Mouse (Mus musculus) gastrocnemius, postnatal 14 days (tissue): ENCODE results near the gene Uqcrfs1. TPM values are rescaled to one million over a fixed set of nuclear protein-coding genes. Genes with fewer than 3 reads are reported as not detected.

Experiments
- DNase-seq: peaks from one replicate; pipeline ENCODE4 v3.0.0; 2021; ENCODE audit warnings: mixed read lengths
- intact Hi-C: fragments of 180-260 bp; cut with DNase I; formaldehyde crosslinking; loops from one replicate; pipeline ENCODE4 v1.15.1; 2025; ENCODE audit warnings: low total_unique reads
- long read RNA-seq, 2 experiments: library from polyadenylated mRNA; stranded (forward); transcript quantifications; one replicate each; pipeline ENCODE4 v2.0.0; 2021
- total RNA-seq, 2 experiments: library from RNA; stranded (reverse); gene quantifications; 2 replicates each; pipeline ENCODE4 v1.2.3; 2021

Uqcrfs1 gene
- total RNA-seq = 100 to 1,000 TPM; 452 to 559 TPM
- long read RNA-seq, experiment 1, transcript Uqcrfs1-201 (2 exons, 1,363 nt) = major isoform, 1,218 of 1,238 reads
- long read RNA-seq, experiment 1, partial matches to known transcripts = 0 of 1,238 reads
- long read RNA-seq, experiment 1, other reads (novel, unspliced or antisense) = 20 of 1,238 reads
- long read RNA-seq, experiment 2, transcript Uqcrfs1-201 (2 exons, 1,363 nt) = major isoform, 1,205 of 1,227 reads
- long read RNA-seq, experiment 2, partial matches to known transcripts = 0 of 1,227 reads
- long read RNA-seq, experiment 2, other reads (novel, unspliced or antisense) = 22 of 1,227 reads

DNA sequence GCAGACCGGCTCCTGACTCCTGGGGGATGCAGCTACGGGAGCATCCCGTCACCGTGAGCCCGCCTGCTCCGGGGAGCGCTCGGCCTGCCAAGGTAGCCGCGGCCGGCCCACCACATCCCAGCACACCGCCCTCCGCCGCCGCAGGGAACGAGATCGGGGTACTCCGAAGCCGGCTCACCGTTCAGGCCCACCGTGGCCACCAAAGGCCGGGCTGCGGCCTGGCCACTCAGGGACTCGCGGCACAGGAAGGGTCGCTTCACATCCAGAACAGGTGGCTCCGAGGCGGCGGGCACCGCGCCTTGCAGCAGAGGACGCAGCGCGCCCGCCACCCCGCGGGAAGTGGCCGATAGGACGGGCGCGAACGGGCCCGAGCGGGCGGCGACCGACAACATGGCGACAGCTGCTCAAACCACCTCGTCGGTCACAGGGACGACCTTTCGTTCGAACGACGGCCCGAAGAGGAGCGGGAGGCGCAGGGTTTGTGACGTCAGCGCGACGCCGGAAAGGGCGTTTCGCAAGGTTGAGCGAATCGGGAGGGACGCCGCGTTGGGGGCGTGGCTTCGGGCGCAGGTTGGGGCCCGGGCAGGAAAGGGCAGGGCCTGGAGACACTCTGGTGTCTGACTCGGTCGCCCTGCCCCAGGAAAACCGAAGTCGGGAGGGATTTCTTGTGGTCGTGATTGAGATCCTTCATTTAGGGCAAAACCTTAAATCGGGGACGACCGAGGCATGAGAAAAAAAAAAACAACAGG, at the start of gene Uqcrfs1:
Gene Uqcrfs1 (minus strand): TSS at position 507 of the 749 bp plus-strand sequence.
- intact Hi-C loops = no loop called here
- peak; percentile 99 for DNase-seq

DNA sequence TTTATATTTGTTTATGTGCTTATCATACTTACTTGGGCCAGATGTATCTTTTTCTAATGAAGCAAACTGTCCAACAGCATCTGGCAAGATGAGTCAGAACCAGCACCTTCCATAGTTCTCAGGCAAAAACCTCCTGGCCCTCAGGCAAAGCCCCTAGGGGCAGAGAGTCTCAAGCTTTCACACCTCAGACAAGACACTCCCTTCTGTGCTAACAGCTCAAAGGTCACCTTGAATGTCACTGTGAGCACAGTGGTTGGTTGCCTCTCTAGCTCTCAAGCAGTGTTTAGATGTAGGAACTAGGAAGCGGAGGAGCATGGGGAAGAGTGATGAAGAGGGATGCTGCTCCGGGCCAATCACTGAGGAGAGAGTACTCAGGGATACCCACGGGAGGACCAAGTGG, 40.6 kb upstream of the Uqcrfs1 start:
- DNase-seq = no peak
- intact Hi-C loops = no loop called here

- intact Hi-C loops = no loop called here
- no peak for DNase-seq
Observed at GRCm38 (mm10) chr13:30582541-30582940, 37.4 kb upstream of the Uqcrfs1 start.

DNA sequence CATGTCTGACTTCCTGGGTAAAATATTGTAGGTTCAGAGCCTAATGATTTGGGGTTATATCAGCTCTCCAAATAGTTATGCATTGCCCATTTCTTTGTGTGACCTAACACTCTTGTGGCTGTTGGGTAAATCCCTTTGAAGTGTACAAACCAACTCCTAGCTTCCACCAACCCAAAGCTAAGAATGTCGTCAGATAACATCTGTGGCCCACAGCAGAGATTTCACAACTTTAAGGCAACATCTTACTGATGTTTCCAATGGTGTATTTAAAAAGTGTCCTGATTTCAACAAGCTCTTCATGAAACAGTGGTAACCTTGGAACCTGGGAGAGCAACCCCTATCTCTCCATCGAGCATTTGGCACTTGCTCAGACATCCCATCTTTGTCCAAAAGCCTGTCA, 33.6 kb upstream of the Uqcrfs1 start:
- DNase-seq = no peak
- intact Hi-C loops = no loop called here

- no peak for DNase-seq
- intact Hi-C loops = no loop called here
Observed at GRCm38 (mm10) chr13:30576819-30577218, 31.7 kb upstream of the Uqcrfs1 start.

DNA sequence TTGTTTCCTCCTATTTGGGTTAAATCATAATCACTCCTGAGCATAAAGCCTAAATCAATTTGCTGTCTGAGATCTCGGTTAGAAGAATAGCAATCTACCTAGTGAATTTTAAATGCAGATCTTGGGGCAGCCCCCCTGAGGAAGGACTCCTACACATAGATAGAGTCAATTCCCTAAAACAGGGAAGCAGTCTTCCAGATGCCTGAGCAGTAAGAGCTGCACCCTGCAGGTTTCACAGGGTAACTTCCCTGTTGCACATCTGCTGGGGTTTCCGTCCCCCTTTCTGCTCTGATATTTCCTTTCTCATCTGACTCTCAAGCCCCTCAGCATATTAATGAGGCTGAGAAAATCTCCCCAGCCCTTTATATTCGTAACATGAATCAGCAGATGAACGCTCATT, 27.8 kb upstream of the Uqcrfs1 start:
- DNase-seq = no peak
- intact Hi-C loops = no loop called here

DNA sequence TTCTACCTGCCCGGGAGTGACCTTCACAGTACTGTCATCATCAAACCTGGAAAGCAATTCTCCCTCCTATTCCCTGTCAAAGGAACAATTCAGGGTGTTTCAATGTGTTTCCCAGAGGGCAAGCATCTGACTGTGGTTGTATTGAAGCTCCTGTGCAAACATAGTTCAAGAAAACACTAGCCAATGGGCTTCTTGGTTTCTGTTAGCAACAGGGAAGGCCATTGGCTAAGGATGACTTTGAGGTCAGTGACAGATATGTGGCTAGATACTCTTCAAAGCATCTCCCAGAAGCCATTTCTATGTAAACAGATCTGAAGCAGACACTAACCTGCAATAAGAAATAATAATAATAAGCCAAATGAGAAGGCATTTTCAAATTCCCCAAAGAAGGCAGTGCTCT, 25.0 kb upstream of the Uqcrfs1 start:
- DNase-seq = no peak
- intact Hi-C loops = no loop called here

DNA sequence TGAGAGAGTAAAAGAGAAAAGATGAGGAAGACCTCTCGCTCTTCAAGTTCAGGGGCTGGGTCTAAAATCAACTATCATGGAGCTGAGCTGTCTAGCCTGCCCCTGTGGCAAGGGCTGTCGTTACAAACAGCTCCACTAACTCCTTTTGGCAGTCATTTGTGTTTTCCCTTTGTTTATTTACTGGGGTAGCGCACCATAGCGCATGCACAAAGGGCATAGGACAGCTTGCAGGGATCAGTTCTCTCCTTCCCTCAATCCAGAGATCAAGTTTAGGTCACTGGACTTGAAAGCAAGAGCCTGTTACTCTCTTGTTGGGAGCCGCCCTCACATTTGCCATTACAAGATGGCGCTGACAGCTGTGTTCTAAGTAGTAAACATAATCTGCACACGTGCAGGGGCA, 22.4 kb upstream of the Uqcrfs1 start:
- intact Hi-C loops = loop anchor here (10.0 kb wide), 1 partner anchor 157 kb away; no protein-coding TSS in a partner anchor
- no peak for DNase-seq

- intact Hi-C loops = loop anchor here (10.0 kb wide), 1 partner anchor 158 kb away; no protein-coding TSS in a partner anchor
- DNase-seq = peak; percentile 54
Observed at GRCm38 (mm10) chr13:30566767-30567166, 21.6 kb upstream of the Uqcrfs1 start.

DNA sequence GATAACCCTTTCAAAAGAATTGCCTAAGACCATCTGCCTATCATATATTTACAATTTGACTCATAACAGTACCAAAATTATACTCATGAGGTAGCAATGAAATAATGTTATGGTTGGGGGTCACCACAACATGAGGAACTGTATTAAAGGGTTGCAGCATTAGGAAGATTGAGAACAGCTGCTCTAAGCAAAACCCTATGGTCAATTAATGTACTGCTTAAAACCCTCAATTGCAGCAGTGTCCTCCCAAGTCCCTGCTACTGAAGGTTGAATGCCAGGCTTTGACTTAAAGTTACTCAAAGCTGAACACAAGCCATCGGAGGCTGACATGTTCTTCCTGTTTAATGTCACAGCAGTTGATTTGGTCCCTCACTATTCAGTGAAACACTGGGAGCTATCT, 15.4 kb upstream of the Uqcrfs1 start:
- intact Hi-C loops = loop anchor here (10.0 kb wide), 1 partner anchor 164 kb away; no protein-coding TSS in a partner anchor
- no peak for DNase-seq

- intact Hi-C loops = loop anchor here (10.0 kb wide), 1 partner anchor 165 kb away; no protein-coding TSS in a partner anchor
- no peak for DNase-seq
Observed at GRCm38 (mm10) chr13:30560052-30560451, 14.9 kb upstream of the Uqcrfs1 start.

DNA sequence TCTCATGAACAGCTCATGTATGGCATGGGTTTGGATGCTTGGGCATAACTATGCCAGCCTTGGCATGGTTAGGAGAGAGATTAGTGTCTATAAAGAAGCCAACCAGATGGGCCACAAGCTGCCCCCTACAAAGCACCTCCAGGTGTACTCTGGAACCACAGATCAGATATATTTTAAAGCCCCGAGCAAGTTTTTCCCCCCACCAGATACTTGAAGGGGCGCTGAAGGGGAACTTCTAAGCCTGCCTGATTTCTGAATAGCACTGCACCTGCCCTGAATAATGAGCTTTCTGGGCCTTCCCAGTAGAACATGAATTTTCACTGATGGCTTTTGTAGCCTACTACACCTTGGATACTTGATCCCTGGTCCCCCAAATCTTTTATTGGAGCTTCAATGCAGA, 12.6 kb upstream of the Uqcrfs1 start:
- no peak for DNase-seq
- intact Hi-C loops = no loop called here

DNA sequence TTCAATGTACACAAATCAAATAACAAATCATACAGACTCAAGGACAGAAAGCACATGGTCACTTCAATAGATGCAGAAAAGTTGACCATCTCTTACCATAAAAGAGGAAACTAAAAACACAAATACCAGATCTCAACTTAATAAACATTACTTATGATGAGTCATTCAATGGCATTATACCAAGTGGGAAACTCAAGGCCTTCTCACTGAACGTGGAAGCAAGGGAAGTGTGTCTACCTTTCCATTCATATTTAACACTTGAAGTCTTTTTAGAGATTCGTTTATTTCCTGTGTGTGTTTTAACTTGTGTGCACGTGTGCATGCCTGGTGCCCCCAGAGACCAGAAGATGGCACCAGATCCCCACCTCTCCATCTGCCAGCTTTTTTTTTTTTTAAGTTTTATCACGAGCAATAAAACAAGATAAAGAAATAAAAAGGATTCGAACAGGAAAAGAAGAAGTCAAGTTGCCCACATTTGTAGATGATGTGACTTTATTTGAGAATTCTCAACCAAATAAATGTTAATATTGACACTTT, 8.0 kb upstream of the Uqcrfs1 start:
- DNase-seq = no peak
- intact Hi-C loops = no loop called here

DNA sequence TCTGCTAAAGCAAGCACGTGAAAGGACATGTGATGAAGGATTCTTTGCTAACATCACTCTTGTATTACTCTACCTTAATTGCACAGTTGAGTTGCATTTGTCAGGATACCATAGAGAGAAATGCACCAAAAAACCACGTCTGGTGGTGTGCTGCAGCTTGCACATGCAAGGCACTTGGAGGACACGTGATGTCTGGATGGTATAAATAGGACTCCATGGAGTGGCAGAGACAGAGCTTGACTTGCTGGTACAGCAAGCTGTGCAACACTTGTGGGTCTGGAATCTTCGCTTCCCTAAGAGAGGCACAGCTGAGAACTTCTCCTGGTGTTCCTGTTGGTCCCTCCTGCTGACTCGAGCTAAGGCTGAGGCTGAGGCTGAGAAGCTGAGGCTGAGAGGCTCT, 4.2 kb upstream of the Uqcrfs1 start:
- intact Hi-C loops = no loop called here
- no peak for DNase-seq

GRCm38 (mm10) chr13:30548835-30549234, 3.7 kb upstream of the Uqcrfs1 start:
- intact Hi-C loops = no loop called here

GRCm38 (mm10) chr13:30530761-30531160, 14.4 kb downstream of the Uqcrfs1 start:
- intact Hi-C loops = loop anchor here (5.0 kb wide), 1 partner anchor 258 kb away; no protein-coding TSS in a partner anchor
- peak; percentile 41 for DNase-seq

More at GRCm38 (mm10) chr13:30548835-30549234, 3.7 kb upstream of the Uqcrfs1 start:
- peak; percentile 75 for DNase-seq

DNA sequence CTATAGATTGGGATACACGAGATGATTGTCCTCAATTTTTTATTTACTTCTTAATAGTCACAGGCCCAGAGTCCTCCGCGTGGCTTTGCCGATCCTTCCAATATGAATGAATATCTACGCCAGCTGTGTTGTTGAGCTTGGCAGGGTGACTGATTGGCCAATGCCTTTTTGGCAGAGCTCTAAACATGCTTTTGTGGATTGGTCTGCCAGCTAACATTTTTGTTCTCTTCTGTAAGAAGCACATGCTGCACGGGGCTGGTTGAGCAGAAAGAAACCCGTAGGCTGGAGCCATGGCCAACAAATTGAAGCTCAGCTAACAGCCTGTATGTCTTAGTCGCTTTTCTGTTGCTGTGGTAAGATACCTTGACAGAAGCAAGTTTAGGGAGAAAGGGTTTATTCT, 20.2 kb downstream of the Uqcrfs1 start:
- intact Hi-C loops = no loop called here
- DNase-seq = peak; percentile 51

DNA sequence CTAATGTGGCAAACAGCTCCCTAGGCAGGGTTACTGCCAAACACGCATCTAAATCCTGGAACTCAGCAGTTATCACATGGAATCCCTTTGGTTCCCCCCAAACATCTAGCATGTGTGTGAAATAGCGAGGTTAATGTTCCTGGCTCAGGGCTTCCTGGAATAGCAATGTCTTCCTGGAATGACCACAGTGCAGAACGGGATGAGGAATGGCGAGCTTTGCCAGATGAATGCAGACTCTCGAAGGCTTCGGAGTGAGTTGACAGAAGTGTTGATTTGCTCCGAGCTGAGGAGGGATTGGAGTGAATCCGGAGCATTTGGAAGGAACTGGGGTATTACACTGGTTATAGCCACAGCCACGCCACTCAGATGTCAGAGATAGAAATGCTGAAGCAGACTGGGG, 21.2 kb downstream of the Uqcrfs1 start:
- peak; percentile 35 for DNase-seq
- intact Hi-C loops = no loop called here

DNA sequence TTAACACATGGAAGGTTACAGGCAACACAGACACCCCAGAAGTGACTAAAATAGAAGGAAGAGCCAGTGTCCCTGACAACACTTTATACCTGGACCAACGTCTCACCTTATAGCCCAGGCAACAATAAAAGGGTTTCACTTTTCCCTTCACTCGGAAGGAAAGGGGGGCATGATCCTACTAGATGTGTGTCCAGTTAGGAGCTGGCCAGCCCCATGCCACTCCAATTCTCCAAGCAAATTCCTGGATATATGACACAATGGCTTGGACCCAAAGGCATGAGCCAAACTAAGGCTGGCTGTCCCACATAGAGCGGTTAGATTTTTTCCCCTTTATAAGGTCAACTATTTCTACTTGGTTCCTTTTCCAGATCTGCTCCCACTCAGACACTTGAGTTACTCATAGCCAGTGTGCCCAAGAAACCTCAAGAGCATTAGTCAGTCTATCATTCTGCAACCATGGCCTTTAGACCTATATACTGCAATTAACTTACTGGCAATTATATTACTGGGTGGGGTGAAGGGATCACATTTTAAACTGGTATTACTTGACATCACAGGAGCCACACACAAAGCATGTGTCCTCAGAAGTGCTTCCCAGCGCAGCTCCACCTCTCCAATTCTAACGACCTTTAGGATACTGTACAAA, 21.8 kb downstream of the Uqcrfs1 start:
- intact Hi-C loops = no loop called here
- DNase-seq = no peak

GRCm38 (mm10) chr13:30521282-30521902, 23.8 kb downstream of the Uqcrfs1 start:
- DNase-seq = no peak
- intact Hi-C loops = no loop called here
